Mouse (Mus musculus) adrenal gland, adult (tissue): ENCODE data around the gene Hist1h2bg.
"Not testable (repeated sequence)": the region's sequence is repeated elsewhere in the genome, so short reads cannot be mapped to it uniquely, and the experiment has no call there.

Source experiments
- DNase-seq, 2 experiments: peaks; one replicate each; pipeline ENCODE4 v3.0.0; 2022 to 2023; ENCODE audit warnings: low spot score in 1 of 2; ENCODE audit not compliant: inconsistent age in 2 of 2

The Hist1h2bg gene

GRCm38 (mm10) chr13:23538249-23538648 is 32.9 kb upstream of the Hist1h2bg start:
- DNase-seq, result no peak

- DNase-seq, result not testable (repeated sequence)
These were observed 31.4 kb upstream of the Hist1h2bg start for GRCm38 (mm10) chr13:23539821-23540220.

- no peak for DNase-seq
These were observed 29.7 kb upstream of the Hist1h2bg start for GRCm38 (mm10) chr13:23541497-23541896.

- DNase-seq, result not testable (repeated sequence)
These were observed 28.8 kb upstream of the Hist1h2bg start for GRCm38 (mm10) chr13:23542225-23542980.

GRCm38 (mm10) chr13:23542999-23543607 is 28.1 kb upstream of the Hist1h2bg start, which contains the start of gene Hist1h2bh:
Hist1h2bh (minus strand) TSS chr13:23543392.
- peak; percentile 76 to 95 for DNase-seq

GRCm38 (mm10) chr13:23543965-23544786 is 27.0 kb upstream of the Hist1h2bg start, which contains the start of gene Hist1h3f:
Hist1h3f (plus strand) TSS chr13:23544052.
- peak; percentile 81 to 97 for DNase-seq

GRCm38 (mm10) chr13:23544787-23545120 is 26.4 kb upstream of the Hist1h2bg start:
- not testable (repeated sequence) for DNase-seq

- DNase-seq, result no peak
These were observed 24.5 kb upstream of the Hist1h2bg start for GRCm38 (mm10) chr13:23546694-23547093.

GRCm38 (mm10) chr13:23550761-23551145 is 20.4 kb upstream of the Hist1h2bg start:
- no peak for DNase-seq

GRCm38 (mm10) chr13:23551146-23551834 is 19.9 kb upstream of the Hist1h2bg start, which contains the start of gene Hist1h4f:
Hist1h4f (minus strand) TSS chr13:23551648.
- peak; percentile 85 to 95 for DNase-seq

- no peak for DNase-seq
These were observed 19.0 kb upstream of the Hist1h2bg start for GRCm38 (mm10) chr13:23551931-23552914.

- no peak for DNase-seq
These were observed 18.2 kb upstream of the Hist1h2bg start, which contains the start of gene Hist1h1d for GRCm38 (mm10) chr13:23552962-23553361. Hist1h1d (plus strand) TSS chr13:23553262.

- no peak for DNase-seq
These were observed 16.8 kb upstream of the Hist1h2bg start for GRCm38 (mm10) chr13:23554393-23554792.

- peak; percentile 76 to 93 for DNase-seq
These were observed 16.0 kb upstream of the Hist1h2bg start for GRCm38 (mm10) chr13:23554925-23555838.

- DNase-seq, result peak; percentile 66 to 94
These were observed 15.3 kb upstream of the Hist1h2bg start for GRCm38 (mm10) chr13:23555839-23556416.

GRCm38 (mm10) chr13:23556906-23557305 is 14.3 kb upstream of the Hist1h2bg start:
- no peak for DNase-seq

GRCm38 (mm10) chr13:23560699-23561098 is 10.5 kb upstream of the Hist1h2bg start:
- not testable (repeated sequence) for DNase-seq

- DNase-seq, result not testable (repeated sequence)
These were observed 9.7 kb upstream of the Hist1h2bg start for GRCm38 (mm10) chr13:23561531-23561882.
